Mouse (Mus musculus) natural killer cell, adult 2 months (primary cell): ENCODE data around the gene Nav3.

Source experiments
- DNase-seq, 2 experiments: peaks; one replicate each; pipeline ENCODE4 v3.0.0; 2022; ENCODE audit warnings: low spot score in 2 of 2

Gene Nav3

GRCm38 (mm10) chr10:110192026-110192805 is 263.8 kb downstream of the Nav3 start:
- DNase-seq = no peak

GRCm38 (mm10) chr10:110186242-110186641 is 269.8 kb downstream of the Nav3 start:
- no peak for DNase-seq

- no peak for DNase-seq
These were observed 280.1 kb downstream of the Nav3 start for GRCm38 (mm10) chr10:110175874-110176273.

- DNase-seq = no peak
These were observed 286.6 kb downstream of the Nav3 start for GRCm38 (mm10) chr10:110169416-110169815.

- no peak for DNase-seq
These were observed 287.1 kb downstream of the Nav3 start for GRCm38 (mm10) chr10:110168892-110169291.

- DNase-seq = no peak
These were observed 293.4 kb downstream of the Nav3 start for GRCm38 (mm10) chr10:110162596-110162995.

GRCm38 (mm10) chr10:110160894-110161293 is 295.1 kb downstream of the Nav3 start:
- DNase-seq = no peak

- no peak for DNase-seq
These were observed 296.5 kb downstream of the Nav3 start for GRCm38 (mm10) chr10:110159548-110159947.

- DNase-seq = no peak
These were observed 297.9 kb downstream of the Nav3 start for GRCm38 (mm10) chr10:110158122-110158521.

- no peak for DNase-seq
These were observed 299.6 kb downstream of the Nav3 start for GRCm38 (mm10) chr10:110156412-110156811.

GRCm38 (mm10) chr10:110155494-110155893 is 300.5 kb downstream of the Nav3 start:
- DNase-seq = no peak

GRCm38 (mm10) chr10:110154873-110155237 is 301.1 kb downstream of the Nav3 start:
- no peak for DNase-seq

- DNase-seq = no peak
These were observed 301.8 kb downstream of the Nav3 start for GRCm38 (mm10) chr10:110154001-110154872.

GRCm38 (mm10) chr10:110120572-110120971 is 335.4 kb downstream of the Nav3 start:
- no peak for DNase-seq

GRCm38 (mm10) chr10:110117341-110117740 is 338.7 kb downstream of the Nav3 start:
- DNase-seq = no peak

GRCm38 (mm10) chr10:110112669-110113458 is 343.1 kb downstream of the Nav3 start:
- no peak for DNase-seq

- DNase-seq = no peak
These were observed 352.7 kb downstream of the Nav3 start for GRCm38 (mm10) chr10:110103255-110103654.

- DNase-seq = no peak
These were observed 353.8 kb downstream of the Nav3 start for GRCm38 (mm10) chr10:110102231-110102630.

GRCm38 (mm10) chr10:110094433-110094832 is 361.6 kb downstream of the Nav3 start:
- DNase-seq = no peak

GRCm38 (mm10) chr10:110088444-110089061 is 367.5 kb downstream of the Nav3 start:
- DNase-seq = no peak

- no peak for DNase-seq
These were observed 370.1 kb downstream of the Nav3 start for GRCm38 (mm10) chr10:110085903-110086302.

GRCm38 (mm10) chr10:110085156-110085555 is 370.8 kb downstream of the Nav3 start:
- DNase-seq = no peak
